Mouse (Mus musculus) cerebellum, postnatal 14 days (tissue): ENCODE results near the gene Herc2.

Experiments used
- DNase-seq, 2 experiments: peaks; one replicate each; pipeline ENCODE4 v3.0.0; 2021; ENCODE audit warnings: mixed read lengths in 2 of 2

Herc2 gene

GRCm38 (mm10) chr7:56202843-56203242 lies 152.8 kb downstream of the Herc2 start:
- no peak for DNase-seq

GRCm38 (mm10) chr7:56203286-56203685 lies 153.3 kb downstream of the Herc2 start:
- DNase-seq, result no peak

GRCm38 (mm10) chr7:56204877-56205276 lies 154.9 kb downstream of the Herc2 start:
- DNase-seq, result no peak

- no peak for DNase-seq
These were observed 170.8 kb downstream of the Herc2 start for GRCm38 (mm10) chr7:56220811-56221210.

- DNase-seq, result no peak
These were observed 185.9 kb downstream of the Herc2 start for GRCm38 (mm10) chr7:56235794-56236423.

- no peak for DNase-seq
These were observed 186.6 kb downstream of the Herc2 start for GRCm38 (mm10) chr7:56236617-56237016.

- DNase-seq, result no peak
These were observed 189.5 kb downstream of the Herc2 start, which contains the start of gene Oca2 for GRCm38 (mm10) chr7:56239543-56239942. Gene Oca2, plus strand, starts transcription at chr7:56239760.

GRCm38 (mm10) chr7:56254568-56254967 lies 204.6 kb downstream of the Herc2 start:
- no peak for DNase-seq

- DNase-seq, result no peak
These were observed 208.0 kb downstream of the Herc2 start for GRCm38 (mm10) chr7:56257875-56258441.

- DNase-seq, result no peak
These were observed 227.5 kb downstream of the Herc2 start for GRCm38 (mm10) chr7:56277506-56277905.
